Mouse (Mus musculus) left cerebral cortex, adult 11 months (tissue): ENCODE data around the gene Mgam.
"Not testable (repeated sequence)": the region's sequence is repeated elsewhere in the genome, so short reads cannot be mapped to it uniquely, and the experiment has no call there.

Experiments
- DNase-seq: peaks from one replicate; pipeline ENCODE4 v3.0.0; 2022; ENCODE audit warnings: low spot score

Gene Mgam

DNA sequence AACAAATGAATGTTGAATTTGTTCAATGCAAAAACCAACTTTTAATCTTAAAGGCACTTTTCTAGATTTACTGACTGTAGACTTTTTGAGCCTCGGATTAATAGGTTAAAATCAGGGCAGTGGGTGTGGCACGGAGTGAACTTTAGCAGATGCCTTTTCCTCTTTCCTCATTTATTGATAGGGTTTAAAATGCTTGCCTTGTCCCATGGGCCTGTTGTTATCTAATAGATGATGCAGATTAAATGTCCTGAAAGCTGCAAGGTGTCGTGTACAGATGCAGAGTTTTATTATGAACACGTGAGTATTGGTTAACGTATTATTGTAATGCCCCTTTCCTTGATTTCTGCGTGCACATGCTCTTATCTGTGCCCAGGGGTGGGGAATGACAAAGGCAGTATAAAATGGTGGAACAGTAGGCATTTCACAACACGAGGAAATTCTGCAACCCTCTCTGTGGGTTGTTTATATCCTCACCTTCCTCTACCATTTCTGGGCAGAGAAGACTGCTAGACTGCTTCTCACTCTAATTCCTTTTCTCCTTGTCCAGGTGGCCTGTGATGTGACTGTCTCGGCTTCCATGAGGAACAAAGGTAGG is at the start of gene Mgam:
Gene Mgam, plus strand, starts transcription at position 426 of the 595 bp plus-strand sequence.
- DNase-seq, result no peak

GRCm38 (mm10) chr6:40584336-40584735 is 44.3 kb upstream of the Mgam start:
- no peak for DNase-seq

DNA sequence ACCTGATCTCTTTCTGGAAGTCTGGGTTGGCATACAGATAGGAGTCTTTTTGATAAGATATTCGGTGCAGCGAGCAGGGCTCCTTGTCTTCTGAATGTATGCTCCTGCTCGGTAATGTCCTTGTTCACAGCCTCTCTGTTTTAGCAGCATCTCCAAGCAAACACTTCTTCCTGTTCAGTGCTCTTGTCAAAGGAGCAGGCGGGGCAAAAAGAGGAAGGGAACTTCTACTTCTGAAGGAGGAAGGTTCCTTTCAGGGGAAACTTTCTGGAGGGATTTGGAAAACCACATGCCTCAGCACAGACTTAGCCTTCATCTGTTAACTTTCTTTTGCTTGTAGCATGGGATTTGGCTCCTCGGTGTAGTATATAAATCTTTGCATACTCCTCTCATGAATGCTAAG is 43.0 kb upstream of the Mgam start, which contains the start of gene Clec5a:
Gene Clec5a, minus strand, starts transcription at position 177 of the 400 bp plus-strand sequence.
- DNase-seq, result no peak

- no peak for DNase-seq
Measured at GRCm38 (mm10) chr6:40588346-40588745, 40.3 kb upstream of the Mgam start.

GRCm38 (mm10) chr6:40594804-40595550 is 33.7 kb upstream of the Mgam start:
- DNase-seq, result no peak

DNA sequence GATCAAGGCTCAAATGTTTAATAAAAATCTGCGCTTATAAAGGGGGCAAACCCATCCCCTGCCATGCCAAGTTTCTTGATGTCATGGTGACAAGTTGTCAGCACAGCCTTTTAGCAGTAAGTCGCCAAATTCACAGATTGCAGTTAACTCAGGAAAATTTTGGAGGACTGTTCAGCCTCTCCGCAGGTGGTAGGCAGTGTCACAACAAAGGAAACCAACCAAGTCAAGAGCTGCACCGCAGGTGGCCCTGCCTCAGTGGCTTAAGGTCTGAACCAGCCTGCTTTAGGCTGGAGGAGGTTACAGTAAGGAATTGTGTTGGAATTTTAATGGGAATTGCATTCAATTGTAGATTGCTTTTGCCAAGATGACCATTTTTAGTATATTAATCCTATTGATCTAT is 30.1 kb upstream of the Mgam start:
- DNase-seq, result not testable (repeated sequence)

GRCm38 (mm10) chr6:40607431-40607830 is 21.2 kb upstream of the Mgam start:
- peak; percentile 61 for DNase-seq

DNA sequence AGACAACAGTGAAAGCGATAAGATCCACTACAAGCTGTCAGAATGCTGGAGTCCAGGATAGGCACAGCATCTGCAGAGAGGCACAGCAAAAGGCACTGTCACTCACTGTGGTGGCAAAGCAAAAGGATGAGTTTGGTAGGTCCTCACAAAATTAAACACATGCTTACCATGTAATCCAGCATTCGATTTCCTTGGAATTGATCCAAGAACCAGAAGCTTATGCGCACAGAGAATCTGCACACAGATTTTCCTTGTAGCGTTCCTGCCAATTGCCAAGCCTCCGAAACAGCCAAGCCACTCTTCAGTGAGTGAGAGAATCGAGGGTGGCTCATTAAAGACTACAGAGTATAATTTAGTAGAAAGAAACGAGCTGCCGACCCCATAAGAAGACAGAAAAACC is 18.4 kb upstream of the Mgam start:
- peak; percentile 2 for DNase-seq

GRCm38 (mm10) chr6:40613260-40613852 is 15.3 kb upstream of the Mgam start, which contains the start of gene Tas2r138:
TSS of gene Tas2r138 (minus strand) at chr6:40613310.
- no peak for DNase-seq

GRCm38 (mm10) chr6:40617965-40618364 is 10.7 kb upstream of the Mgam start:
- DNase-seq, result peak; percentile 13

DNA sequence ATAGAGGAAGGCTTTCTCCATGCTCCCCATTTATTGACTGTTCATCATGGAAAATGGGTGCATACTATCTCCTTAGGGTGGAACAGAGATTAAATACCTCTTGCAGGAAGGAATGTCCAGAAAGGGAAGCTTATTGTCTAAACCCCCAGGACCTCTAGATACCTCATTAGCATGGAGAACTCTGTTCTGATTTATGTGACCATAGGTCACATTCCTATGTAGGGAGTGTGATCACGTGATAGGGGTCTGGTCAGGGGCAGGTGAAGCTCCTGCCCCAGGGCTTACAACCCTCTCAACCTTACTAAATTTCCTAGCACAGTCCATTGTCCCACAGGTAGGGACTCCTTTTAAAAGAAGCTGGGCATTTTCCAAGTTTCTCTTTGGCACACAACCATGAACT is 2.5 kb upstream of the Mgam start:
- no peak for DNase-seq

DNA sequence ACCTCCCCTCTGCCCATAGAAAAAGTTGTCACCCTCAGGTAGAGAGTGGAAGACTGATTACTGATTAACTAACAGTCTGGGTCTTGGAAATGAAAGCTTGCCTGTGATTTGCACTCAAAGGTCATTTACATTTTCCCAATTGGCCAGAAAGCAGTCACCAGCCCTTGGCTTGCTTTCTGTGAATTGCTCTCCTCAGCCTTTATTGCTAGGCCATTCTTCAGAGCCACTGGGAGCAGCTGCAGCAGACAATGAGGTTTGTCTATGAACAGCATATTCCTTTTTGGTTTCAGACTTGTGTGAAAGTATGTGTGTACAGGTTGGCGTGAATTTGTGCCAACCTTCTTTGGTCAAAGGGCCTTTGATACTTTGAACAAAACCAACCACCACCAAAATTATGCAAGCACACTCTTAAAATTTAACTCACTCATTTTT is 6.0 kb downstream of the Mgam start:
- no peak for DNase-seq

DNA sequence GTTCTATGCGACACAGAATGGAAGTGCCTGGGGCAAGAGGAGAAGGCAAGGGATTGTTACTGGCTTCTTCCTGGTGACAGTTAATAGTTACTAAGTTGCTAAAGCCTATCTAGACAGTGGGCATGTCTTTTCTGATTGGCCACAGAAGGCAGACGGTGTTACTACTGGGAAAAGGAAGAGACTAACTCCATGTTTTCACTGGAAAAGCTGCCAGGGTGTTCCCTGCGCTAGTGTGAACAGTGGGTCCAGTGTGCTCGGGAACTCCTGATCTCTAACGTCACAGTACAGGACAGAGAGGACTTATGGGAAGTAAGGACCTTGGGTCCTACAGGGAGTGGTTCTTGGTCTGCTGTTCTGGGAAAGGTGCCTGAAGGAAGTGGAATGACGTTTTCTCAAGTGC is 6.9 kb downstream of the Mgam start:
- no peak for DNase-seq

GRCm38 (mm10) chr6:40637755-40638154 is 9.1 kb downstream of the Mgam start:
- DNase-seq, result no peak

GRCm38 (mm10) chr6:40640710-40641538 is 12.3 kb downstream of the Mgam start:
- no peak for DNase-seq

GRCm38 (mm10) chr6:40645701-40646100 is 17.1 kb downstream of the Mgam start:
- no peak for DNase-seq

- no peak for DNase-seq
Measured at GRCm38 (mm10) chr6:40650953-40651352, 22.3 kb downstream of the Mgam start.

DNA sequence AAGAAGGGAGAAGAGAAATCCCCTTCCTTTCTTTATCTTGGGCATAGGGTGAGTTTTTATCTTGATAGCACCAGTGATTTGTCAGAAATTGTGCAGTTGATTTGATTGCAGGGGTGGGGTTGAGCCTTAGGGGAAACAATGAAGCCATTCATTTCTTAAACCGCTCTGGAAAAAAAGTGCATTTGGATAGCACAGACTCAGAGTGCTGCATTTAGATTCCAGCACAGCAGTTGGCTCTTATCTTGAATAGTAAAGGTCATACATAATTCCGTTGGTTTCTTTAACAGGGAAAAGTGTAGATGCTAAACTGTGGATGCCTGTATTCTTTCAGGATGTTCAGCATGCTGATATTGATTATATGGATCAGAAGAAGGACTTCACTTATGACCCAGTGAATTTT is 32.3 kb downstream of the Mgam start:
- no peak for DNase-seq

DNA sequence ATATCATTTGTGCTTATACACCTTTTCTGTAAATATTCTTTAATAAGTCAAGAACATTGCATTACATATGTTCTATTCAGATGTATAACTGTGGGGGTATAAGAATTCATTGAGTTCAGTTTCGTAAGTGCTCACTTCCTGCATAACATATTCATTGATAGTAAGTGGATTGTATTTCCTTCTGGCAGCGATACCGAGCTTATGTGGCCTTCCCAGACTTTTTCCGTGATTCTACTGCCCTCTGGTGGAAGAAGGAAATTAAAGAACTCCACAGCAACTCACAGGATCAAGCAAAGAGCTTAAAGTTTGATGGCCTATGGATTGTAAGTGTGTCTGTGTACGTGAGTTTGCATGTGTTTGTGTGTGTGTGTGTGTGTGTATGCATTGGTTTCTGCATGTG is 60.5 kb downstream of the Mgam start:
- DNase-seq, result peak; percentile 53

GRCm38 (mm10) chr6:40692007-40692406 is 63.4 kb downstream of the Mgam start:
- DNase-seq, result not testable (repeated sequence)

GRCm38 (mm10) chr6:40713494-40713893 is 84.9 kb downstream of the Mgam start:
- not testable (repeated sequence) for DNase-seq

DNA sequence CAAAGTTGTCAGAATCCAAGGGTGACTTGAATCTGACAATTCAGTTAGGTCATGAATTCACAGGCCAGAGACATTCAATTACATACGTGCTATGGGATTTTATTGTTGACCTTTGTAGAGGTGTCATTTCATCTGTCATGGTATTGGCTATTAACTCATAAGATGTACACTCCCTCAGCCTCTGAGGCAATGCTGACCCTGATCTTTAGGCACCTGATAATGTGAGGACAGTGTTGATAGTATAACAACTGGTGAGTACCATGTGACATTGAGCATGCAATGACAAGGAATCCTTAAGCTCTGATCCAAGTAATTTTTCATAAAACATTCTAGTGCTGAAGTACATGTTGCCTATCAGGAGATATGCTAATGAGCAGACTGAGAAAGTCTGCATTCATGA is 87.1 kb downstream of the Mgam start:
- no peak for DNase-seq
